Mouse (Mus musculus): ENCODE measurements at regions not wholly inside any gene's neighbourhood (a gene's known extent, or its start where the extent isn't known, plus 50 kb on each side); places are given as distances from the start of the nearest gene placed in this dataset.

GRCm38 (mm10) chr5:75877609-75877971 lies 100.7 kb downstream of the Kdr start:
- TF ChIP-seq CTCF (IDR thresholded peaks at IDR 0.05; ENCODE audit: extremely low read depth, insufficient read depth, low read length), result no peak
- TF ChIP-seq POLR2A (IDR thresholded peaks at IDR 0.05; ENCODE audit: extremely low read depth, insufficient read depth, low read length), result no peak

Data from cortical plate, adult 2 months (tissue).